Mouse (Mus musculus): ENCODE measurements at regions not wholly inside any gene's neighbourhood (a gene's known extent, or its start where the extent isn't known, plus 50 kb on each side); places are given as distances from the start of the nearest gene placed in this dataset.

DNA sequence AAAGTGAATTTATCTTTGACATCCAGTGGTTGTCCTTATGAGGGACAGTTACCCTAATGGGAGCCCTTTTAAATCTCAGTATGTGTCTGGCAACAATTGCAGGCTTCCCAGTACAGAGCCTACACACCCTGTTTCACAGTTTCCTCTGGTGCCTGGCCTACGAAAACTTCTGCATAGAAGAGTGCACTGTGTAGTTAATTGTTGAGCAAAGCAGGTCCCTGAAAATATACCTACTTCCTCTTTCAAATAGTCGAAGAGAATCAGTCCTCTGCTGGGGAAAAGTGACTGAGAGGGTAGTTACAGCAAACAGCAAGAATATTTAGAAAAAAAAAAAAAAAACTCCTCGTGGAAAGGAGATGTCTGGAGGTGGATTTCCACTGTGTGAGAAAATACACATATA, 110.6 kb downstream of the Atp6v1g3 start:
- TF ChIP-seq MAFK (IDR thresholded peaks at IDR 0.05; ENCODE audit: insufficient read depth, low read depth, low read length) (no peak), HCFC1 (IDR thresholded peaks at IDR 0.05; ENCODE audit: borderline replicate concordance, insufficient read depth, low read length) (no peak), ZC3H11A (IDR thresholded peaks at IDR 0.05; ENCODE audit: borderline replicate concordance, low read depth, low read length) (no peak), ZNF384 (IDR thresholded peaks at IDR 0.05; ENCODE audit: low read depth, low read length) (no peak), CHD2 (IDR thresholded peaks at IDR 0.05; ENCODE audit: low read depth, low read length) (no peak)

All from ES-E14 (cell line).